Mouse (Mus musculus): ENCODE measurements around the gene Ppp1r18.
A peak's percentile ranks its signal among the peaks of the same experiment; 100 is the strongest.

Gene Ppp1r18

GRCm38 (mm10) chr17:35909919-35910369, 44.6 kb downstream of the Ppp1r18 start, which contains the start of gene Atat1:
Gene Atat1 (minus strand): TSS chr17:35910075.
- DNase-seq (ENCODE audit: low read depth, low spot score): peak; percentile 79

- no peak for DNase-seq (ENCODE audit: low read depth, low spot score)
Observed at GRCm38 (mm10) chr17:35914975-35915374, 49.6 kb downstream of the Ppp1r18 start.

- no peak for DNase-seq (ENCODE audit: low read depth, low spot score)
Observed at GRCm38 (mm10) chr17:35915538-35916296, 50.3 kb downstream of the Ppp1r18 start.

GRCm38 (mm10) chr17:35916297-35917142, 51.1 kb downstream of the Ppp1r18 start, which contains the start of the genes Mrps18b and Ppp1r10:
Gene Mrps18b (minus strand): TSS chr17:35916389.
Gene Ppp1r10 (plus strand): TSS chr17:35916434.
- DNase-seq (ENCODE audit: low read depth, low spot score): peak; percentile 99

GRCm38 (mm10) chr17:35917143-35917462, 51.7 kb downstream of the Ppp1r18 start:
- DNase-seq (ENCODE audit: low read depth, low spot score): no peak

- no peak for DNase-seq (ENCODE audit: low read depth, low spot score)
Observed at GRCm38 (mm10) chr17:35917463-35918251, 52.3 kb downstream of the Ppp1r18 start.

GRCm38 (mm10) chr17:35918276-35919059, 53.1 kb downstream of the Ppp1r18 start:
- DNase-seq (ENCODE audit: low read depth, low spot score): no peak

GRCm38 (mm10) chr17:35919060-35919715, 53.8 kb downstream of the Ppp1r18 start:
- DNase-seq (ENCODE audit: low read depth, low spot score): peak; percentile 92

GRCm38 (mm10) chr17:35919864-35920301, 54.5 kb downstream of the Ppp1r18 start:
- DNase-seq (ENCODE audit: low read depth, low spot score): no peak

- DNase-seq (ENCODE audit: low read depth, low spot score): no peak
Observed at GRCm38 (mm10) chr17:35920384-35920783, 55.0 kb downstream of the Ppp1r18 start.

- DNase-seq (ENCODE audit: low read depth, low spot score): no peak
Observed at GRCm38 (mm10) chr17:35920862-35921562, 55.6 kb downstream of the Ppp1r18 start.

- DNase-seq (ENCODE audit: low read depth, low spot score): no peak
Observed at GRCm38 (mm10) chr17:35921710-35922109, 56.3 kb downstream of the Ppp1r18 start.

GRCm38 (mm10) chr17:35922566-35922965, 57.2 kb downstream of the Ppp1r18 start:
- DNase-seq (ENCODE audit: low read depth, low spot score): no peak

- DNase-seq (ENCODE audit: low read depth, low spot score): no peak
Observed at GRCm38 (mm10) chr17:35923281-35923680, 57.9 kb downstream of the Ppp1r18 start.
